Mouse (Mus musculus) heart, adult 9 months (tissue): ENCODE measurements around the gene Carns1.
A peak's percentile ranks its signal among the peaks of the same experiment; 100 is the strongest.

Source experiments
- DNase-seq, 2 experiments: peaks; one replicate each; pipeline ENCODE4 v3.0.0; 2022; ENCODE audit warnings: low spot score in 2 of 2

Gene Carns1

DNA sequence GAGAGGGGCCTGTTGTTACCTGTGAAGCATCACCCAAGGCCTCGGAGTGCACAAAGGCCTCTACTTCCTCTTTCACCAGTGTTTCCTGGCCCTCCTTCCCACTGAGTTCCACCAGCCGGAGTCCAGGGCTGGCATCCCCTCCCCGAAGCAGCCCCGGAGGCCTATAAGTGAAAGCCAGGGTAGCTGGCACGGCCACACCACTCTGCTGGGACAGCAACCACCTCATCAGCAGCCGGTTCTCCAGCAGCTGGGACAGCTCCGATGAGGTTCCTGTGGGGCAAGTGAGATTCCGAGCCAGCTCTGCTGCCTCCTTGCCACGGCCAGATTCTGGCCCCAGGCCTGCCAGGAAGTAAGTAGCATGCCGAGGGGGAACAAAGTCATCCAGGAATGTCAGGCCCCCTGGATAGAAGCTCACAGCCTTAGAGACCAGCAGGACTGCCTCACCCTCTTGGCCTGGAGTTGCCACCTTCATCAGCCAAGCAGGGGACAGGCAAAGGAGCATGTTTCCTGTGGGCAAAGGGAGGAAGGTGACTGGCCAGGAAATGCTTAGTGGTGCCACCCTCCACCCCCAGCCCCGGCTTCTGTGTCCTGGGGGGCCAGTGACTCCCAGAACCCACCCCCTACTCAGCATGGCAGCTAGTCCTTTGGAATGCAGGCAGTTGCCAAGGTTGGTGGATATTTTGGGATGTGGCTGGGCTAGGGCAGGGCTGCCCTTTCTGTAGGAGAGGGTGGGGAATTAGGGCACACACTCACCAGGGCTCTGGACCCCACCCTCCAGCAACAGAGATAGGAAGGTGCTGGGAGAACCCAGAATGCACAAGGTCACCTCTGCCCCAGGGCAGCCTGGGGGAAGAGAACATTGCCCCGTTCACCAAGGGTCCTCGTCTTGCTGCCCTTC is 3.6 kb downstream of the Carns1 start:
- DNase-seq = peak; percentile 65 to 69

DNA sequence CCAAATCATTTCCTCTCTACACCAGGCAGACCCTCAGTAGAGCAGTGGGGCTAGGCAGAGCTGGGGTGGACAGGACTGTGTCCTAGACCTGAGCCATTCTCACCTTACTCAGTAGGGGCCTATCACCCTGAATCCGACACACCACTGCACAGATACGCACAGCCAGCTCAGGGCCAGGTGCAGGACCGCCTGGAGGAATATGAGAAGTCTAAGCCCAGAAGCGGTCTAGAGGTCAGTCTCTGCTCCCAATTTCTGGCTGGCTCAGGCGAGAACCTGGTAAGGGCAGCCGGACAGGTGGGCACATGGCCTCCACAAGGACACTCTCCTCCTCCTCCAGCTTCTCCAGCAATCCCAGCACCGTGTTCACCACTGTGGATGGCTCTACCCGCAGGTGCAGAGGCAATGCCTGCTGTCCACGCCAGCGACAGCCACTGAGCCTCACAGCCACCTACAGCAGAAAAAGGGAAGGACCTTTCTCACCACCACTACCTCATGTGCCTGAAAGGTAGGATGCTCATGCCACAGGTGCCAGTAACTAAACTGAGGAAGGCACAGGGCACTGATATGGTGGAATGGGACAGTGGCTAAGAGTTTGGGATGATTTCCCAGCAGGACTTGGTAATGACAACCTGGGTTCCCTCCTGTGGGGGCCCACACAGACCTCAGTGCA is 4.4 kb downstream of the Carns1 start:
- DNase-seq = no peak

DNA sequence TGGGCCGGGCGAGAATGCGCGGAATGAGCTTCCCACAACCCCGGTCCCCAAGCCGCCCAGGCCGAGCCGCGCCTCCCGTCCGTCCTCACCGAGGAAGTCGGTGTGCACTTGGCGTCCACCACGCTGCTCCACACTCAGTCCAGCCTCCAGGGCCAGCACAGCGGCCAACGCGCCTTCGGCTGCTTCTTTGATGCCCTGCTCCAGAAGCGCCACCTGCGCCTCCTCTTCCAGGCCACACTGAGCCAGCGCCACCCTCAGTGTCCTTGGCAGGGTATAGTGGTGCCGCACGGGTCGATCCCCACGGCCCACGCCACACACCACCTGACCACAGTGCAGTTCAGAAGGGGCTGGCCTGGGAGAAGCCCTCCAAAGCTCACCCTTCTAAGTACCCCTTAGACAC is 5.5 kb downstream of the Carns1 start:
- DNase-seq = no peak

DNA sequence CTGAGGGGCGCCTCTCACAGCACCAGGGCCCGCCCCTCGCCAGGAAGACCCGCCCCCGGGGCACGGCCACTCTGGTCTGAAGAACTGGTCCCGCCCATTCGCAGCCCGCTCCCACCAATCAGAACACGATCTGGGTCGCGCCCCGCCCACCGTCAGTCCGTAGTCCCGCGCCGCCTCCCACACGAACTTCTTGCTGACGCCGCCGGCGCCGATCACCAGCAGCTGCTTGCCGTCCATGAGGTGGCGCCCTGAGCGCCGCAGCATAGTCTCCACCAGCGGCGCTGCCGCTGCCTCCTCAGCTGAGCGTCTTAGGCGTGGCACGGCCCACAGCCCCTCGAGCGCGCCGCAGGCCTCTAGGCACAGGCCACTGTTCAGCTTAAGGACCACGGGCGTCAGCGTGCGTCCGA is 5.9 kb downstream of the Carns1 start:
- peak; percentile 98 to 99 for DNase-seq

DNA sequence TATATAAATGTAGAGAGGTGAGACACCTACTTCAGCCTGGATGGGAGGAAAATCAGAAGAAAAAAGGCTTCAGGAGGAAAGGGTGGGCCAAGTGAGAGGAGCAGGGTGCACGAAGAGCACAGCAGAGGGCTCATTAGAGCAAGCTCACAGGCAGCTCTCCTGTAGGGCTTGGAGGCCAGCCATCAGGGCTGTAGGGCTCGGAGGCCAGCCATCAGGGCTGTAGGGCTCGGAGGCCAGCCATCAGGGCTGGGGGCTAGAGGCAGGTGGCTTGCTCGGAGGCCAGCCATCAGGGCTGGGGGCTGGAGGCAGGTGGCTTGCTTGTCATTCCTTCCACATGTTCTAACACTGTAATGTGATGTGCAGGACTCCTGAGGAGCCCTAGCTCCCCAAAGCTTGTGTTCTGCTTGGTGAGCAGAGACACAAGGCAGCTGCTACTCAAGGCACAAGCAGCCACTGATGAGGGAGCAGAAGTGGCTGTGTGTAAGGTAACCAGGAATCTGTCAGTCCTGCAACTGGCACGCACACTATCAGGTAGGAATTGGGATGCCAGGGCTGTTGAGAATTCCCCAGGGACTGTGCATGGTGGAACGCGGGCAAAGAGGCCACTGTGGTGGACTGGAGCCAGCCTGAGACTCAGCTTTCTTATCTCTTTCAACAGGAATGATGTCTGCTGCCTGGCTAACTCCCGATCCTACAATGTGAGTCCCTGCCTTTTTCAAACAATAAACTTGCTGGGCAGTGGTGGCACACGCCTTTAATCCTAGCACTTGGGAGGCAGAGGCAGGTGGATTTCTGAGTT is 8.4 kb downstream of the Carns1 start:
- DNase-seq = no peak

DNA sequence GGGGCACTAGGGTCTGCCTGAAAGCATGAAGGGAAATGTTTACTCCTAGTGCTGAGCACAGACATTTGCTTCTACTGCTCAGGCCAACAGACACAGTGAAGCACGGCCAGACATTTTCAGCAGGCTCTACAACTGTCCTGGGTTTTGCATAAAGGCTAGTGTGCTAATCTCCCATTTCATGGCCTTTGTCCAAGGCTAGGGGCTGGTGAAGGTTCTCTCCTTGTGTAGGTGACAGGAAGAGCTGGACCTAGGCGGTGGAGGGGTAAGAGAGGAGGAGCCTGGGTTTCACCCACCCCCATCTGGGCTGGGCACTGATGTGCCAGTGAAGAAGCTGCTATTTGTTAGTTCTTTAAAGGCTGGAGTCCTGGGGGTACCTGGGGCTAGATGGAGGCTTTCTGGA is 10.6 kb downstream of the Carns1 start:
- DNase-seq = no peak

DNA sequence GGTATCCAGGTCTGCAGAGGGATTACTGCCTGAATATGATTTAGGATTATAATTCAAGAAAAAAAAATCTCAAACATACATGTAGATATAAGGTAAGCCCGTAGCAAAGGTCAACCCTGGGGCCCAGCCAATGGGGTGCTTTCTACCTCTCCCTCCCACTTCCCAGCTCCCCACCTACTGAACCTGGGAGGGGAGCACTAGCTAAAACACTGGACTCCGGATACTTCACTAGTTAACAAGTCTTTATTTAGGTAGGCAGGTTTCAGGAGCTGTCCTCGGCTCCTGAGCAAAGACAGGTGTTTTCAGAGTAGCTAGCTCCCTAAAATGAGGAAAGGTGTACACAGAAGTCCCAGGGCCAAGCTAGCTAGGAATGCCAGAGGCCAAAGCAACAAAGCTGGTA is 11.2 kb downstream of the Carns1 start:
- no peak for DNase-seq

DNA sequence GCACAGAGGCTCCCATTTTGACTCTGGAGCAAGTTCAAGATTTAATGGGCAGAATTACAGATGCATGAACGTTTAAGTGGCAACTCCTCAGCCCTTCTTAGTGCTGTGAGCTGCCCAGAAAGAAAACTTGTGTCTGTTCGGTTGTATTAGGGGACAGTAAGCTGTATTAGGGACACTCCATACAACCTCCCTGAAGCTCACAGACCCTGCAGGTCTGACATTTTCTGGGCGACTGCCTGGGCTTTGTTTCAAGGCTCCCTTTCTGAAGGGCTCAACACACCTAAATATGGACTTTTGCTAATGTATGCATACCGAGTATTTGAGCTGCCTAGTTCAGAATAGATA is 11.8 kb downstream of the Carns1 start:
- no peak for DNase-seq

DNA sequence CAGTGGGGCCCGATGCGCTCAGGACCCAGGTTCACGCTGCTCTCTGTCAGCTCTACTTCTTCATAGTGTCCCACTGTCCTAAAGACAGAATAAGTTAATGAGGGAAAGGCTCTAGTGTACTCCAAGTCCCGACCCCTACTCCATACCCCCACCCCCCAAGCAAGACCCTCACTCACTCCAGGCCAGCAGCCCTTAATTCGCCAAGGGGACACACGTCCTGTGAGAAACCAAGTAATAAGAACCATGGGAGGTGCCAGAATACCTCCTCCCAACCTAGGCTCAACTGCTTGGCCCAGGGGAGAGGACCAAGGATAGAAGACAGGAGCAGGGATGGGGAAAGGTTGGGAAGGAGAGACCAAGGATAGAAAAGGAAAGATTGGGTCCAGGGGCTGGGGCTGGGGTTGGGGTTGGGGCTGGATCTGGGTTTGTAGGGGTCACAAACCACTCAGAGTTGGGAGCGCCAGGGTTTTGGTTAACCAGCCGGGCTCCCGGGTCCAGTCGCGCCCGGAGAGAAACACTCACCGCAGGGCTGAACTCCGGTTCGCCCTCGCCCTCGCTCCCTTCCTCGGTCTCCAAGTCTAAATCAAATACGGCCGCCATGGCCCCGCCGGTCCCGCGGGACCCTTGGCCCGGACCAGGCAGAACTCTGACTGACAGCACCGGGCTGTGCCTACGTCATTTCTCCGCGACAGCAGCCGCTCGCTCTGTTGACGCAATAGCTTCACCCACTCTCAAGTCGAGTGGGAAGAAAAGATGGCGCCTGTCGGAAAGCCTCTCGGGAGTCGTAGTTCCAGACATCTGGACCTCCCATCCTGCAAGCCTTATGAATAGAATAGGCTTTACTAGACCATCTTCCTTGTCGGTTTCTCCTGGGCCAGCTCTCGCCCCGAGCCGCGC is 12.4 kb downstream of the Carns1 start, which contains the start of gene Rps6kb2:
TSS of gene Rps6kb2 (minus strand) at position 709 of the 897 bp plus-strand sequence.
- DNase-seq = peak; percentile 97

DNA sequence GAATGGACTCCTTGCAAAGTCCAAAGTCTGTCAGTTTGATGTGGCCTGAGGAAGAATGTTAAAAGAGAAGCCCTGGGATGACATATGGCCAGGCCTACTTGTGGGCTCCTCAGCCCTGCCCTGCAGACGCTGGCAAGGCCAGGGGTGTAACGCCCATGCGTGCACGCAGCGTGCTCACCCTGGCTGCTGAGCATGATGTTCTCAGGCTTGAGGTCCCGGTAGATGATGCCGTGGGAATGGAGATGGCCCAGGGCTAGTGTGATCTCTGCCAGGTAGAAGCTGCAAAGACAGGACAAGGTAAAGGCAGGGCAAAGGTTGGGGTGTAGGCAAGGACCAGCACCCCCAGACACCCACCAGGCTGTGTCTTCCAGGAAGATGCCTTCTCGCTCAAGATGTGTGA is 16.2 kb downstream of the Carns1 start:
- DNase-seq = no peak

DNA sequence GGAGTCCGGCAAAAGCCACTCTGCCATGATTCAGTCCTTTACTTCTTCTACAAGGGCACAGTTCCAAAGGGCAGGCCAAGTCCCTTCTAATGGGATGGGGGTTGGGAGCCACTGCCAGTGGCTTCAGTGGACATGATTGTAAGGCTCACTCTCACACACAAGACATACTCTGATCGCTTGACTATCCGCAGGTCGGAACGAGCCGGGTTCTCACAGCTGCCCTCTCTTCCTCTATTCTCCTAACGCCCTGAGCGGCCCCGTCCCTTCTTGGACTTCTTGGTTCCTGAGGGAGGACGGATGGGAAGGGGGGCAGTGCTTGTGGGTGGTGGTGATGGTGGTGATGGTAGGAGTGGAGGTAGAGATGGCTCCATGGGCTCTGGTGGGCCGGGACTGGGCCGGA is 18.5 kb downstream of the Carns1 start:
- no peak for DNase-seq

DNA sequence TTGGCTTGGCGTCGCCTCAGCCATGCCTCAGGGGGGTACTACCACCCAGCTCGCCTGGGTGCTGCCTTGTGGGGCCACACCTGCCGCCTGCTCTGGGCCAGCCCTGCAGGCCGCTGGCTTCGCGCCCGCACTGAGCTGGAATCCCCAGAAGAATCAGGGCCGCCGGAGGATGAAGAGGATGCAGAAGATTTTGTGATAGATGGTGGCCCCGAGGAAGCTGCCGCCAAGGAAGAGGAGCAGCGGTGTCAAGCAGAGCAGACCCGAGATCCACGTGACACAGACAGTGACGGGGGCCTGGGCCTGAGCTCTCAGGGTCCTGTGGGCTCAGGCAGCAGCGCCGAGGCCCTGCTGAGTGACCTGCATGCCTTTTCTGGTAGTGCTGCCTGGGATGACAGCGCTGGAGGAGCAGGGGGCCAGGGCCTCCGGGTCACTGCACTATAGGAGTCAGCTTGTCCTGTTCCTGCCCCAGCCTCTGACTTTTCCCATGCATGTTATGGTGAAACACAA is 19.2 kb downstream of the Carns1 start:
- no peak for DNase-seq

DNA sequence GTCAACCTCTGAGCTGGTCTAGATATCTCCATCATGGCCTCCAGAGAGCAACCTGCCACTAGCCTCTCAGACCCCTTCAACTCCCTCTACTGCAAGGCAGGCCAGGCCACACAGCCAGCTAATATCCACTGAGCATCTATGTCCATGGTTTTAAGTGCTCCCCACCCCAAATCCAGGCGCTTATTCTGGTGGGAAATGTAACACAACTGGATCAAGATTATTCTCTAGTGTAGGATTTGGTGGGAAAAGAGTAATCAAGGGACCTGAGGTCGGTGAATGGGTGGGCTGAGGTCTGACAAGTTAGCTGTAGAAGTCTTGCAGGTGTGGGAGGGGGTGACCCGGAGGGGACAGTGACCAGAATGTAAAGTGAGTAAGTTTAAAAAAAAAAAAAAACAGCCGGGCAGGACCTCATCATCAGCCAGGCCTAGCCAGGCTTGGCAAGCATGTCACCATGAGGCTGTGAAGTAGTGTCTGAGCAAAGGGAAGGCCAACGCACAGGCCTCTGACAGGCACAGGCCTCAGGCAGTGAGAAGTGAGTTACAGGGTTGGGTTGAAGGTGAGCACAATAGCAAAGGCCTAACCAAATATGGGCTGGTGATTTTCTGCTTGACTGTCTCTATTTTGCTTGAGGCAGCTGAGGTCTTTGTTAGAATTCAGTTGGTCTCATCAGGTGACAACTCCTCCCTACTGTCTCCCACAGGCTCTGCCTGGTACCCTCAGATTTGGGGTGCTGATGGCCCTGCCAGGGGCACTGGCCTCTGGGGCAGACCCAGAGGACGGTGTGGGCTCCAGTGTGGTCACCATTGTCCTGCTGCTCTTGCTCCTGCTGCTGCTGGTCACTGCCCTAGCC is 19.8 kb downstream of the Carns1 start:
- DNase-seq = no peak

DNA sequence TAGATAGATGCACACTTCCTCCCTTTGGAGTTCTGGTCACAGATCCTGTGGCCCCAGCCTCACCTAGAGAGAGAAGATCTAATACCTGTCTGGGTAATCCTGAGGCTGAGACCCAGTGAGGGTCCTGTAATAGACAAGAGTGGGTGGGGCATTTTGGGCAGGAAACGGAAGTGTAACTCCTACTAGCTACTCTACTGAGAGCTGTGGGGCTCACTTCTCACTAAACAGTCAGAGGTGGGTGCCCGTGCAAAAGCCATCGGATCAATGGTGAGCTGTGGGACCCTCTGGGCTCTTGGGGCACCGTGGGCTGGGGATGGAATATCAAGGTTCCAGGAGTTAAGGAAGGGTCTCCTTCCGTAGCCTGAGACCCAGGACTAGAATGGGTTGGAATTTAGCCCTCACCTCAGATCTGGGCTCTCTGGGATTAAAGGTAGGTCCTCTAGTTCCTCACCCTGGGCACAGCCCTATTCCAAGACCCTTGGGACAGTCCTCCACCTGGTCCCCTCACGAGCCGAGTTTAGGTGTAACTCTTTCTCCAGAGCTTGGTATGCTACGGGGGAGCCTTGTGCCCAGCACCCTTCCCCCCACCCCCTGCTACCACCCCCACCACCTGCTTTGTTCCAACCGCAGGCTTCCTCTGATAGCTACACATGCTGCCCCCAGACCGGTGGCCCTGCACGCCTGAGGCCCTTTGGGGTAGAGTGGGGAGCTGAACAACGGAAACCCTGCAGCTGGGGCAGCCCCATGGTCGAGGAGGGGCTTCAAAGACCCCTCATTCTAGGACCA is 20.6 kb downstream of the Carns1 start:
- no peak for DNase-seq

DNA sequence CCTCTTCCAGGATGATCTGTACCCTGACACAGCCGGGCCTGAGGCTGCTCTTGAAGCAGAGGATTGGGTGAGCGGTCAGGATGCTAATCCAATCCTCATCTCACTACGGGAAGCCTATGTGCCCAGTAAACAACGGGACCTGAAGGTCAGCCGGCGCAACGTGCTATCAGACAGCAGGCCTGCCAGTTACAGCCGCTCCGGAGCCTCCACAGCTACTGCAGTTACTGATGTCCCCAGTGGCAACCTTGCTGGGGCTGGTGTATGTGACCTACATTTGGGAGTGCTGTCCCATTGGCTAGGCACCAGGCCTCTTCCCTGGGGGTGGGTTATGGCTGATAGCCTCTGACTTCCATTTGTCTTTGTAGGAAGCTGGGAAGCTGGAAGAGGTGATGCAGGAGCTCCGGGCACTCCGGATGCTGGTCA is 22.0 kb downstream of the Carns1 start, which contains the start of gene Ptprcap:
TSS of gene Ptprcap (plus strand) at position 373 of the 423 bp plus-strand sequence.
- no peak for DNase-seq

DNA sequence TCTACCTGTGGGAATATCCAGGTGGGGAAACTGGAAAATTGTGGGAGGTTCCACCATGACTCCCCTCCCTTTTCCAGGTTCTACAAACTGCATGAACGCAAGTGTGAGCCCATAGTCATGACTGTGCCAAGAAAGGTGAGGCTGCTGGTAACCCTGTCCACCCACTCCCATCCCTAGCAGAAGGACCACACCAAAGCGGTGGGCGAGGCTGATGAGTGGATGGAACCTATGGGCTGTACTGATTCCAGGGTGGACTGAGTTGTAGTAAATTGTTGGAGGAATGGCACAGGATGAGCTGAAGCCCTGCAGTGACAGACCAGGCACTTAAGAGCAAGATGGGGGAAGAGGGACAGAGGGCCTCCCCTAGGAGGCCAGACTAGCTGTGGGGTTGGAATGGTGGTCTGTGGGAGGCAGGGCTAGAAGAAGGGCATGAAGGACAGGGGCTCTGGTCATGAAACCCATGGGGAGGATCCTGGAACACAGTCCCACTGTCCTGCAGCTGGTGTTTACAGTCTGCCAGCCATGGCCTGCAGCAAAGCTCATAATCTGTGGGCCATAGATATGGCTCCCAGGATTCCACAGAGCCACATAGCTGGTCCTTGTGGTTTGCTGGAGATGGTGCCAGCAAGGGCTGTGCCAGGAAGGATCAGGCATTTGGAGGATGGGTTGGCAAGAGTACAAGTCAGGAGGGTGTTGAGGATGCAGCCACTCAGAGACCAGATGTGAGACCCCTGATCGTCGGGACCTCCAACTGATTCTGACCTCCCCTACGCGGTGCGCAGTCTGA is 22.6 kb downstream of the Carns1 start:
- DNase-seq = no peak

DNA sequence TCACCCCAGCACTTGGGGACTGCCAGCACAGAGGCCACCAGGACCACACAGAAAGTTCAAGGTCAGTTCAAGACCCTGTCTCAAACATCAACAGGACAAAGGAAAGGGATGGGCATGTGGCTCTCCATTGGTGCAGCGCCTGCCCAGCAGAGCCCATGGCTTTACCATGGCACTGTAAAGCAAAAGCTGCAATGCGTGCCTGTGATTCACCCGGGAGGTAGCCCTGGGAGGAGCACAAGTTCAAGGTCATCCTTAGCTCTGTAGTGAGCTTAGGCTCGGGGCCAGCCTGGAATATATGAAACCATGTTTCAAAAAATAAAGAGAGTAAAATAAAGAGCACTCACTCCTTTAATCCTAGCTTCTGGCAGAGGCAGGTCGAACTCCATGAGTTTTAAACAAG is 23.4 kb downstream of the Carns1 start:
- DNase-seq = no peak

DNA sequence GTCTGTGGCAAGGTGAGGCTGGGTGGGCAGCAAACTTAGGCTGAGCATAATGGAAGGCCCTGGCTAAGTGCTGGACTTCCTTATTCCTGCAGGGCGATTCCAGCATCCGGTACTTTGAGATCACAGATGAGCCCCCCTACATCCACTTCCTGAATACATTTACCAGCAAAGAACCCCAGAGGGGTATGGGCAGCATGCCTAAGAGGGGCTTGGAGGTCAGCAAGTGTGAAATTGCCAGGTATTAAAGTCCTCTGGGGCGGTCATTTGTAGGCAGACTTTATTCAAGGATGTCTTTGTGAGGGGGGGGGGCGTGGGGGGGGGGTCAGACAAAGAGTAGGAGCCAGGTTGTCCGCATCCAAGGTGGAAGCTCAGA is 23.8 kb downstream of the Carns1 start:
- no peak for DNase-seq
